Mouse (Mus musculus): ENCODE results near the gene Gm10198. TPM values are rescaled to one million over a fixed set of nuclear protein-coding genes. Genes with fewer than 3 reads are reported as not detected.

Gene Gm10198
- polyA plus RNA-seq, 1 experiment from 2014 or later: not detected

- Histone ChIP-seq H3K9ac (no peak overlapping the region), H3K9me3 (no peaks in the 10 kb centered on the region), H3K4me1 (replicated peaks) (no peaks in the 10 kb centered on the region), H3K27ac (no peak overlapping the region), H3K4me2 (replicated peaks) (no peak overlapping the region), H3K4me3 (replicated peaks) (no peak overlapping the region), H3K27me3 (replicated peaks) (no peaks in the 10 kb centered on the region), H3K36me3 (no peaks in the 10 kb centered on the region)
- no peak for ATAC-seq
- WGBS: 57% methylated on average over 4 of the region's 4 CpGs
Measured at GRCm38 (mm10) chr13:111601383-111601782, 8.8 kb downstream of the Gm10198 start.

- 87% methylated on average over 5 of the region's 5 CpGs for WGBS
- no peaks in the 10 kb centered on the region for H3K9me3 ChIP-seq
- H3K4me3 ChIP-seq (replicated peaks): no peak overlapping the region
- no peaks in the 10 kb centered on the region for H3K4me1 ChIP-seq (replicated peaks)
- no peaks in the 10 kb centered on the region for H3K36me3 ChIP-seq
- no peak overlapping the region for H3K27ac ChIP-seq
- no peak overlapping the region for H3K4me2 ChIP-seq (replicated peaks)
- no peak overlapping the region for H3K9ac ChIP-seq
- ATAC-seq: no peak
- H3K27me3 ChIP-seq (replicated peaks): no peaks in the 10 kb centered on the region
Measured at GRCm38 (mm10) chr13:111604826-111605225, 12.2 kb downstream of the Gm10198 start.

GRCm38 (mm10) chr13:111616168-111617125 is 23.9 kb downstream of the Gm10198 start:
- Histone ChIP-seq H3K9ac (no peak overlapping the region), H3K4me1 (replicated peaks) (0 out of 2 replicates have a peak, but pooled peaks cover 2% of the 10 kb centered on the region), H3K27me3 (replicated peaks) (no peaks in the 10 kb centered on the region), H3K4me3 (replicated peaks) (no peak overlapping the region), H3K36me3 (no peaks in the 10 kb centered on the region), H3K4me2 (replicated peaks) (no peak overlapping the region), H3K9me3 (no peaks in the 10 kb centered on the region), H3K27ac (no peak overlapping the region)
- 79% methylated on average over 13 of the region's 13 CpGs for WGBS
- no peak for ATAC-seq

GRCm38 (mm10) chr13:111620433-111620832 is 27.8 kb downstream of the Gm10198 start:
- H3K27me3 ChIP-seq (replicated peaks): no peaks in the 10 kb centered on the region
- no peaks in the 10 kb centered on the region for H3K36me3 ChIP-seq
- no peak overlapping the region for H3K4me2 ChIP-seq (replicated peaks)
- no peak overlapping the region for H3K9ac ChIP-seq
- H3K4me3 ChIP-seq (replicated peaks): no peak overlapping the region
- H3K27ac ChIP-seq: no peak overlapping the region
- ATAC-seq: no peak
- H3K4me1 ChIP-seq (replicated peaks): 0 out of 2 replicates have a peak, but pooled peaks cover 2% of the 10 kb centered on the region
- H3K9me3 ChIP-seq: no peaks in the 10 kb centered on the region
- 68% methylated on average over 4 of the region's 4 CpGs for WGBS

GRCm38 (mm10) chr13:111622425-111622824 is 29.8 kb downstream of the Gm10198 start:
- 0 out of 2 replicates have a peak, but pooled peaks cover 2% of the 10 kb centered on the region for H3K4me1 ChIP-seq (replicated peaks)
- WGBS: 69% methylated on average over 3 of the region's 3 CpGs
- no peak overlapping the region for H3K4me2 ChIP-seq (replicated peaks)
- H3K36me3 ChIP-seq: no peaks in the 10 kb centered on the region
- ATAC-seq: peak; percentile 79
- no peak overlapping the region for H3K4me3 ChIP-seq (replicated peaks)
- H3K9me3 ChIP-seq: no peaks in the 10 kb centered on the region
- no peak overlapping the region for H3K9ac ChIP-seq
- H3K27ac ChIP-seq: no peak overlapping the region
- no peaks in the 10 kb centered on the region for H3K27me3 ChIP-seq (replicated peaks)

- Histone ChIP-seq H3K27ac (no peak overlapping the region), H3K4me1 (replicated peaks) (0 out of 2 replicates have a peak, but pooled peaks cover 2% of the 10 kb centered on the region), H3K4me2 (replicated peaks) (no peak overlapping the region), H3K4me3 (replicated peaks) (no peak overlapping the region), H3K9me3 (no peaks in the 10 kb centered on the region), H3K36me3 (no peaks in the 10 kb centered on the region), H3K9ac (no peak overlapping the region), H3K27me3 (replicated peaks) (no peaks in the 10 kb centered on the region)
- WGBS: 75% methylated on average over 7 of the region's 7 CpGs
- peak; percentile 58; the same call in 1 of the 2 replicates for ATAC-seq
Measured at GRCm38 (mm10) chr13:111623112-111623511, 30.5 kb downstream of the Gm10198 start.

GRCm38 (mm10) chr13:111624115-111624514 is 31.5 kb downstream of the Gm10198 start:
- Histone ChIP-seq H3K36me3 (no peaks in the 10 kb centered on the region), H3K4me1 (replicated peaks) (0 out of 2 replicates have a peak, but pooled peaks cover 2% of the 10 kb centered on the region), H3K4me3 (replicated peaks) (no peak overlapping the region), H3K27ac (no peak overlapping the region), H3K27me3 (replicated peaks) (no peaks in the 10 kb centered on the region), H3K9ac (no peak overlapping the region), H3K4me2 (replicated peaks) (no peak overlapping the region), H3K9me3 (no peaks in the 10 kb centered on the region)
- ATAC-seq: no peak
- WGBS: 74% methylated on average over 6 of the region's 6 CpGs

- Histone ChIP-seq H3K36me3 (no peaks in the 10 kb centered on the region), H3K27me3 (replicated peaks) (no peaks in the 10 kb centered on the region), H3K9me3 (no peaks in the 10 kb centered on the region), H3K4me3 (replicated peaks) (no peak overlapping the region), H3K27ac (no peak overlapping the region), H3K9ac (no peak overlapping the region), H3K4me2 (replicated peaks) (no peak overlapping the region), H3K4me1 (replicated peaks) (no peaks in the 10 kb centered on the region)
- 0 out of 2 replicates have a peak, but pooled peaks have one; percentile 23 for ATAC-seq
- 72% methylated on average over 16 of the region's 16 CpGs for WGBS
Measured at GRCm38 (mm10) chr13:111634163-111635160, 41.9 kb downstream of the Gm10198 start.

GRCm38 (mm10) chr13:111640319-111640718 is 47.7 kb downstream of the Gm10198 start:
- Histone ChIP-seq H3K4me3 (replicated peaks) (no peak overlapping the region), H3K4me2 (replicated peaks) (no peak overlapping the region), H3K9me3 (no peaks in the 10 kb centered on the region), H3K27ac (no peak overlapping the region), H3K9ac (no peak overlapping the region), H3K4me1 (replicated peaks) (no peaks in the 10 kb centered on the region), H3K27me3 (replicated peaks) (no peaks in the 10 kb centered on the region), H3K36me3 (no peaks in the 10 kb centered on the region)
- WGBS: 79% methylated on average over 6 of the region's 6 CpGs
- no peak for ATAC-seq

Other genes with a start within 250 kb of the Gm10198 start
- gene Gpbp1, start 102.7 kb upstream of the Gm10198 start, polyA plus RNA-seq (2015; fragmentation: Nextera tagmentation; extraction: Ambion mirVana): 67.8 and 80.3 TPM in 2 replicates
- not detected in 2 replicates for gene Gm49496, start 42.8 kb upstream of the Gm10198 start, polyA plus RNA-seq (2015; fragmentation: Nextera tagmentation; extraction: Ambion mirVana)
- 13.7 and 16.3 TPM in 2 replicates for gene Mier3, start 88.2 kb downstream of the Gm10198 start, polyA plus RNA-seq (2015; fragmentation: Nextera tagmentation; extraction: Ambion mirVana)
- 22.3 and 24.1 TPM in 2 replicates for gene Map3k1, start 216.2 kb downstream of the Gm10198 start, polyA plus RNA-seq (2015; fragmentation: Nextera tagmentation; extraction: Ambion mirVana)